8 mouse cellular contexts compared by ENCODE assay signal in the genomic region with DNA sequence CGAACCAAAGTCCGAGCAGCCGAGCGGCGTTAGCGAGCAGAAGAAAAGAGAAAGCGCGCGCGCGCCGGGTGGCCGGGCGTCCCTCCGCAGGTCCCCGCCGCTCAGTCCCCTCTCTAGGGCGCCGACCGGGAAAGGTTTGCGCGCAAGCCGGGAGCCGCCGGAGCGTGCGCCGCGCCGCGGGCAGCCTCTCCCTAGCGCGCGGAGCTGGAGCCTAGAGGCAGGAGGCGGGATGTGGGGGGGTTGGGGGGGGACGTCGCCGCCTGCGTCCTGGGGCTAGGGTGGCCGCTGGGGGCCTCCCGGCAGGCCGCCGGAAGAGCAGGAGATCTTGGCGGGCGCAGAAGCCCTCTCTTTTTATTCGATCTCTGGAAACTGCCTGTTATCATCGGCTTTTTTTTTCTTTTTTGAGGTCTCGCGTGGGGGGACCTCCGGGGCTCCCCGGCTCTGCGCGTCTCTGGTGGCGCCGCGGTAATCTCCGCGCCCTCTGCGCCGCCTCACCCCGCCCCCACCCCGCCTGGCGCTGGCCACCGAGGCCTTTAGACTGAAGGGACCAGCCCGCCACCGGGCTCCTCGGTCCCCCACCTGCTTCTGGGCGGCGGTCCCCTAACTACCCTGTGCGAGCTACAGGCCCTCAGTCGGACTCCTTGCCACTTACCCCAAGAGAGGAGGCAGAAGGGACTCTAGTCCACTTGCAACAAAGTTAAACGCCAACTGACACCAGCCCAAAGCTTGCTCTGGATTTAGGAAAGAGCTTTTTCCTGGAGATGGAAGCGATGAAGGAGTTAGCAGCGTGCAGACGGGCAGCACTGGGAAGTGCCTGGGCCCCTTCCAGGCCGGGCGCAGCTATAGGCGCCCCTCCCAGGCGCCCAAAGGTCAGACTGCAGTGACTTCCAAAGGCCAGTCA. TPM values are rescaled to one million over a fixed set of nuclear protein-coding genes. Genes with fewer than 3 reads are reported as not detected.
A peak's percentile ranks its signal among the peaks of the same experiment; 100 is the strongest.
DNase-seq lines count a peak whose midpoint lies in the region; ATAC-seq and TF ChIP-seq lines count a peak whose summit lies in the region.

Eya4 (minus strand) TSS at position 776 of the 901 bp plus-strand sequence.

- DNase-seq in kidney, adult 2 months = peak; percentile 6
- no peak for DNase-seq in kidney, adult 11 months
- DNase-seq in gastrocnemius, adult 2 months = peak; percentile 78
- DNase-seq in liver, embryonic 13.5 days = no peak
- peak; percentile 49 for DNase-seq in ovary, postnatal 36 days (ENCODE audit: low spot score)
- no peak for DNase-seq in spleen, adult 12 weeks (ENCODE audit: low spot score)

- no peaks in the 10 kb centered on the region for H3K27me3 ChIP-seq in kidney, adult 2 months (replicated peaks; ENCODE audit: control insufficient read depth, insufficient read depth, low read length)
- peaks cover 28% of the 10 kb centered on the region for H3K27me3 ChIP-seq in intestine, embryonic 16.5 days (replicated peaks; ENCODE audit: control insufficient read depth, insufficient read depth, low read length)
- H3K27me3 ChIP-seq in liver, embryonic 13.5 days = peaks cover 51% of the 10 kb centered on the region

- no peak for TF ChIP-seq CTCF in kidney, adult 2 months (conservative IDR thresholded peaks at IDR 0.05; ENCODE audit: insufficient read depth, insufficient read length, low read depth, low read length)
- no peak for TF ChIP-seq CTCF in bone marrow macrophage, adult 2 months (IDR thresholded peaks at IDR 0.05; ENCODE audit: low read depth, low read length)
- peak; percentile 36; the same call in 1 of the 2 replicates for TF ChIP-seq CTCF in gastrocnemius, adult 2 months (IDR thresholded peaks at IDR 0.05)

- no peaks in the 10 kb centered on the region for H3K36me3 ChIP-seq in kidney, adult 2 months (ENCODE audit: control insufficient read depth, insufficient read depth, low read length)
- H3K36me3 ChIP-seq in intestine, embryonic 16.5 days (ENCODE audit: control insufficient read depth, insufficient read depth, low read length) = no peaks in the 10 kb centered on the region
- no peaks in the 10 kb centered on the region for H3K36me3 ChIP-seq in liver, embryonic 13.5 days

- no peaks in the 10 kb centered on the region for H3K9me3 ChIP-seq in intestine, embryonic 16.5 days (ENCODE audit: control insufficient read depth, low read length)
- no peaks in the 10 kb centered on the region for H3K9me3 ChIP-seq in liver, embryonic 13.5 days (replicated peaks)

- H3K9ac ChIP-seq in intestine, embryonic 16.5 days (ENCODE audit: low read depth, low read length) = peak within 1 kb of the TSS; percentile 62
- no peak within 1 kb of the TSS for H3K9ac ChIP-seq in liver, embryonic 13.5 days

- 3% methylated on average over 79 of the region's 79 CpGs for WGBS in kidney, adult 2 months
- WGBS in intestine, embryonic 16.5 days = 2% methylated on average over 71 of the region's 79 CpGs
- 3% methylated on average over 62 of the region's 79 CpGs for WGBS in liver, embryonic 13.5 days (ENCODE audit: insufficient replicate concordance)

- TF ChIP-seq POLR2A in kidney, adult 2 months (IDR thresholded peaks at IDR 0.05; ENCODE audit: low read depth, low read length) = no peak
- no peak for TF ChIP-seq POLR2A in bone marrow macrophage, adult 2 months (IDR thresholded peaks at IDR 0.05; ENCODE audit: borderline replicate concordance, low read depth, low read length)

- peak within 1 kb of the TSS; percentile 97 for H3K4me2 ChIP-seq in intestine, embryonic 16.5 days (ENCODE audit: low read depth, low read length)
- H3K4me2 ChIP-seq in liver, embryonic 13.5 days = peak within 1 kb of the TSS; percentile 65

- peak; percentile 90 for ATAC-seq in intestine, embryonic 16.5 days
- no peak for ATAC-seq in liver, embryonic 13.5 days (ENCODE audit: low read depth)

- intact Hi-C loops in gastrocnemius, adult 2 months (cut with DNase I) = loop anchor here (2.0 to 5.0 kb wide), 3 partner anchors 173 to 261 kb away; no protein-coding TSS in a partner anchor

- no peaks in the 10 kb centered on the region for H3K4me1 ChIP-seq in kidney, adult 2 months (ENCODE audit: control insufficient read depth, insufficient read depth, low read length)
- peaks cover 5% of the 10 kb centered on the region; the same call in 1 of the 2 replicates for H3K4me1 ChIP-seq in bone marrow macrophage, adult 2 months (ENCODE audit: control insufficient read depth, insufficient read depth, low read length)
- peaks cover 16% of the 10 kb centered on the region for H3K4me1 ChIP-seq in intestine, embryonic 16.5 days (ENCODE audit: control insufficient read depth, insufficient read depth, low read length)
- H3K4me1 ChIP-seq in liver, embryonic 13.5 days (replicated peaks) = 0 out of 2 replicates have a peak, but pooled peaks cover 5% of the 10 kb centered on the region

- H3K4me3 ChIP-seq in kidney, adult 2 months (ENCODE audit: insufficient read depth, low read depth, low read length) = peak within 1 kb of the TSS; percentile 49
- H3K4me3 ChIP-seq in bone marrow macrophage, adult 2 months (ENCODE audit: insufficient read depth, low read length) = peak within 1 kb of the TSS; percentile 59
- peak within 1 kb of the TSS; percentile 86 for H3K4me3 ChIP-seq in gastrocnemius, adult 2 months
- peak within 1 kb of the TSS; percentile 63 for H3K4me3 ChIP-seq in intestine, embryonic 16.5 days (ENCODE audit: low read length)
- H3K4me3 ChIP-seq in liver, embryonic 13.5 days (replicated peaks) = peak within 1 kb of the TSS; percentile 50

- no peak within 1 kb of the TSS for H3K27ac ChIP-seq in kidney, adult 2 months (ENCODE audit: insufficient read depth, low read depth, low read length)
- H3K27ac ChIP-seq in bone marrow macrophage, adult 2 months (ENCODE audit: insufficient read depth, low read depth, low read length) = no peak within 1 kb of the TSS
- peak within 1 kb of the TSS; percentile 96 for H3K27ac ChIP-seq in gastrocnemius, adult 2 months
- H3K27ac ChIP-seq in intestine, embryonic 16.5 days (ENCODE audit: low read length) = no peak within 1 kb of the TSS
- no peak within 1 kb of the TSS for H3K27ac ChIP-seq in liver, embryonic 13.5 days

RNA-seq across cellular contexts. Expression of gene Eya4, which starts in this region (rescaled TPM):
- polyA plus RNA-seq in kidney, adult 2 months (2012; rRNA removed) = 0.47 and 0.73 TPM in 2 replicates
- 2.7 and 4.0 TPM in 2 replicates for polyA plus RNA-seq in bone marrow macrophage, adult 2 months (2012; ENCODE audit: insufficient read depth, insufficient read length, missing spikeins)
- 10 to 100 TPM; 25.1 to 60.0 TPM for total RNA-seq in gastrocnemius, adult 2 months (2021)
- polyA plus RNA-seq in intestine, embryonic 16.5 days (2015; fragmentation: Nextera tagmentation; extraction: Ambion mirVana) = 0.71 and 0.78 TPM in 2 replicates
- 0.25 and 0.41 TPM in 2 replicates for polyA plus RNA-seq in liver, embryonic 13.5 days (2015; fragmentation: Nextera tagmentation; extraction: Ambion mirVana)

Comparison
In these comparisons a context has a peak if more than half of its experiments do, and no peak if none do; other contexts are left out.
1. Peak in DNase-seq and H3K4me3 ChIP-seq in kidney, adult 2 months; RNA of the gene not detected or under 1 TPM.
2. Peak in ATAC-seq, H3K4me3 ChIP-seq, H3K9ac ChIP-seq and H3K4me2 ChIP-seq in intestine, embryonic 16.5 days; RNA of the gene not detected or under 1 TPM.
3. DNase-seq: peak in gastrocnemius, adult 2 months (single experiment) and ovary, postnatal 36 days (single experiment); none in kidney, adult 11 months (single experiment), liver, embryonic 13.5 days (single experiment) and spleen, adult 12 weeks (single experiment).
4. Peak in every context shown above with its lines, with median percentiles within 50 percentile points of each other: H3K4me3 ChIP-seq.